Mouse (Mus musculus): ENCODE measurements around the gene 1700057G04Rik.

1700057G04Rik gene

GRCm38 (mm10) chr9:92387404-92387803 is 78.2 kb downstream of the 1700057G04Rik start:
- no peak for DNase-seq

GRCm38 (mm10) chr9:92402628-92403027 is 93.5 kb downstream of the 1700057G04Rik start:
- DNase-seq: no peak
